Mouse (Mus musculus) megakaryocyte, adult 5-6 weeks (primary cell): ENCODE results near the gene Hoxd9. TPM values are rescaled to one million over a fixed set of nuclear protein-coding genes. Genes with fewer than 3 reads are reported as not detected.

Experiments used
- ATAC-seq: 2 replicates; pipeline ENCODE4 v1.8.0; 2016; ENCODE audit warnings: mild to moderate bottlenecking, inconsistent platforms; ENCODE audit not compliant: poor library complexity, severe bottlenecking
- total RNA-seq, 2 experiments: library from RNA; stranded (forward) in 1 of 2; stranded (reverse) in 1 of 2; fragments of 153-499, 151-499 nt in 1 of 2; fragments of 221-1000, 200-1000 nt in 1 of 2; gene quantifications; 2 replicates each; pipeline versions ENCODE4 v1.2.3 to v1.2.4; 2015 to 2017

Hoxd9 gene
- total RNA-seq, 2 experiments from 2014 or later, result not detected

GRCm38 (mm10) chr2:74668370-74669229 lies 28.9 kb upstream of the Hoxd9 start:
- ATAC-seq, result no peak

GRCm38 (mm10) chr2:74669230-74669578 lies 28.3 kb upstream of the Hoxd9 start:
- ATAC-seq, result no peak

- no peak for ATAC-seq
Observed at GRCm38 (mm10) chr2:74669650-74670235, 27.8 kb upstream of the Hoxd9 start.

DNA sequence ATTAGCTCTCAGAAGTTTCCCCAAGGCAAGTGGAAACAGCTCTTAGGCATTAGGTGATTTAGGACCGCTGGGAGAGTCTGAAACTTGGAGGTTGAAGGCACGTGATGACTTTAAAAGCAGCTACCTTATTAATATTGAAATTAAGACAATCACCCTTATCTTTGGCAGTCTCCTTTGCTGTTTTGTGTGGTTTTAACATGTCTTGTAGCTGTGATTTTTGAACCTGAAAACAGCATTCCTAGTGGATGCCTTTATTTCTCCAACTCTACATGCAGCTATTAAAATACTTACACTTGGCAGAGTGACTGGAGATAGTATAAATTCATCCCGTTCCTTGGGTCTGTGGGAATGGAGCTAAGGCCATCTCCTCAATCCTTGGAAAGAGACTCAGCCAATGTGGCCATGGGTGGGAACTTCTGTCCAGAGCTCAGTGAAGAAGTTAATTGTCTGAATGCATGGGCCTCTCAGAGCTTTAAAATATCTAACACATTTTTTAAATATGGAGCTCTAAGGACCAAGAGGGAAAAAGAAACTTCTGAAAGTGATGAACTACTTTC lies 26.8 kb upstream of the Hoxd9 start:
- ATAC-seq, result no peak

DNA sequence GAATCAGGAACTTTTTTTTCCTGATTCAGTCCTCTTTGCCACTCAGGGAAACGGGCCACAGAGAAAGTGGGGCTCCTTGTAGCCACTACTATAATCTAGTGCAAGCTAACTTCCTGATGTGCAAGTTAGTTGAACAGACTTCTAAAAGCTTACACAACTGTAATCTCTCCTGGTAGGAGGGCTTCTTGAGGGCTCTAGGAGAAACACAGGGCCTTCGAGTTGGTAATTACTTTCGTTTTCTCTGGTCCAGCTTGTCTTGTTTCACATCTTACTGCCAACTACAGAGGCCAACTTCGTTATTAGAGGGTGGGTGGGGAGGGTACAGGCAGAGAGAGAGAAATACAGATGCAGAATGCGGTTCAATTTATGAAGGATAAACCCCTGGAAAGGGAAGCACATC lies 25.7 kb upstream of the Hoxd9 start:
- no peak for ATAC-seq

GRCm38 (mm10) chr2:74672481-74673362 lies 24.8 kb upstream of the Hoxd9 start:
- ATAC-seq, result peak; percentile 90

DNA sequence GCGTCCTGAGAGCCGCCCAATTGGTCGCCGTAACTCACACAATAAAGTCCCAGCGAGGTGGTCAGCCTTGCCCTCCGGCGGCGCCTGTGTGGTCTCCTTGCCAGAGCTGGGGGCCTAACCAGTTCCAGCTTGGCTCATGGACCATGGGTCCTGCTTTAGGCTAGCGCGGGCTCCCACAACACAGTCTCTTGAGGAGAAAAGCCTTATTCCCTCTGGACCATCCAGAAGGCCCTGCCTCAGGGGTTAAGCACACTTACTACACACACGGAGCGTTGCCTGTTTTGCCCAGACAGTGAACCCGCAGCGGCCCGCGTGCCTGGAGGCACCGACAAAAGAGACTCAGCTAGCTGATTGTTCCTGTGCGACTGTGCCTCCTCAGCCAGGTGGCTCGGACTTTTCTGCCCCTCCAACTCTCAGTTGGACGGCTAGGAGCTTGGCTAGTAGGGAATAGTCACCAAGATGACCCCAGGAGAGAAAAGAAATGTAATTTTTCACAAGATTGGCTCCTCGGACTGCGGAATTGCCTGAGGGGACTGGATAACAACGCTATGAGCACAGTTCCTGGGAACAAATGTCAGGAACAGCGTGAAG lies 23.6 kb upstream of the Hoxd9 start:
- ATAC-seq, result no peak

DNA sequence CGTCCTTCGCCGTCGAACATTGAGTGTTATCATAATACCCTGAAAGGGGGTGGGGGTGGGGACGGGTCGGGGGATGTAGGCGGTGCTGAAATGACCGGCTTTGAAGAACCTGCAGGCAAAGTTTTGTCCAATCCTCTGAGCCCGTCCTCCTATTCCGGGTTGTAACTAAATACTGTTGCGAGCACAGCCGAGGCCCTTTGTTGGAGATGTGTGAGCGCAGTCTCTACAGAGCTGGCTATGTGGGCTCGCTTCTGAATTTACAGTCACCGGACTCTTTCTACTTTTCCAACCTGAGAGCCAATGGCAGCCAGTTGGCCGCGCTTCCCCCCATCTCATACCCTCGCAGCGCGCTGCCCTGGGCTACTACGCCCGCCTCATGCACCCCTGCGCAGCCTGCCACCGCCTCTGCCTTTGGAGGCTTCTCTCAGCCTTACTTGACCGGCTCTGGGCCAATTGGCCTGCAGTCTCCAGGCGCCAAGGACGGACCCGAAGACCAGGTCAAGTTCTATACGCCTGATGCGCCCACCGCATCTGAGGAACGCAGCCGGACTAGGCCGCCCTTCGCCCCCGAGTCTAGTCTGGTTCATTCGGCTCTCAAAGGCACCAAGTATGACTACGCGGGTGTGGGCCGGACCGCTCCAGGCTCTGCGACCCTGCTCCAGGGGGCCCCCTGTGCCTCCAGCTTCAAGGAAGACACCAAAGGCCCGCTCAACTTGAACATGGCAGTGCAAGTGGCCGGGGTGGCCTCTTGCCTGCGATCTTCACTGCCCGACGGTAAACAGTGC lies 22.5 kb upstream of the Hoxd9 start, which contains the start of gene Hoxd12:
TSS of gene Hoxd12 (plus strand) at position 133 of the 785 bp plus-strand sequence.
- ATAC-seq, result no peak

GRCm38 (mm10) chr2:74675666-74676282 lies 21.8 kb upstream of the Hoxd9 start:
- ATAC-seq, result no peak

DNA sequence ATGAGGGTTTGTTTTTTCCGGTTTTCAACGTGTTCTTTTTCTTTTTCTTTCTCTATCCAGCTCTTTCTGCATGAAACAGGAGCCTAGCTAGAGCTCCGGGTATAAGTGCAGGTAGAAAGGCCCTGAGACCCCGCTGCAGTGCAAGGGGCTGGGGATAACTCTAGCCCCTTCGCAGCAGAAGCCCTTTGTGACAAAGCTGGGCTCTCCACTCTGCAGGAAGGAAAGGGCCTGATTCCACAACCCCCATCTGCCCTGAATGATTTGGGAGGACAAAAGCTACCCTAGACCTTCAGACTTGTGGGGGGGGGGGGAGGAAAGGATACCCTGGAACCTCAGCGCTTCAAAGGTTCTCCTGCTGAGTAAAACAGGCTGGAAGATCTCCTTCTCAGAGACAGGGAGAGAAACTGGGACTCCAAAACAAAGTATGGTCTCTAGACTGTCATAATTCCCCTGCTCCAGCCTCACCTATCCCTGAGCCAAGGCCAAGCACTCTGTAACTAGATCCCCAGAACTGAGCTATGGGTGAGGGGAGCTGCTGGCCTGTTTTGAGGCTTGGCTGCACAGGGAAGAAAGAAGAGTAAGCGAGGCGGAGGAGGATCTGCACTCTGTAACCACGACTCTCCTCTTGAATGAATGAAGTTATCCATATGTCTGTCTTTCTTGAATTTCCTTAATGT lies 21.0 kb upstream of the Hoxd9 start:
- ATAC-seq, result no peak

GRCm38 (mm10) chr2:74677106-74677505 lies 20.4 kb upstream of the Hoxd9 start:
- no peak for ATAC-seq

- no peak for ATAC-seq
Observed at GRCm38 (mm10) chr2:74678891-74679595, 18.5 kb upstream of the Hoxd9 start, which contains the start of gene Hoxd11. Hoxd11 (plus strand) TSS chr2:74679557.

- peak; percentile 13; the same call in 1 of the 2 replicates for ATAC-seq
Observed at GRCm38 (mm10) chr2:74679596-74679971, 17.9 kb upstream of the Hoxd9 start.

- ATAC-seq, result peak; percentile 44
Observed at GRCm38 (mm10) chr2:74679980-74680379, 17.5 kb upstream of the Hoxd9 start.

GRCm38 (mm10) chr2:74680561-74681398 lies 16.7 kb upstream of the Hoxd9 start:
- ATAC-seq, result no peak

GRCm38 (mm10) chr2:74681594-74682531 lies 15.7 kb upstream of the Hoxd9 start:
- ATAC-seq, result no peak
